Mouse (Mus musculus) erythroblast, embryonic 14.5 days (primary cell): Measurements from ENCODE around the gene Tenm4.

ENCODE experiments used
- GATA1 ChIP-seq: IDR thresholded peaks from 2 replicates; pipeline ENCODE4 v1.6.1; 2012; ENCODE audit warnings: low read length, inconsistent platforms, mixed read lengths
- TAL1 ChIP-seq: IDR thresholded peaks from 3 replicates; pipeline ENCODE4 v1.6.1; 2012; ENCODE audit warnings: low read length, inconsistent platforms, mixed read lengths

DNA sequence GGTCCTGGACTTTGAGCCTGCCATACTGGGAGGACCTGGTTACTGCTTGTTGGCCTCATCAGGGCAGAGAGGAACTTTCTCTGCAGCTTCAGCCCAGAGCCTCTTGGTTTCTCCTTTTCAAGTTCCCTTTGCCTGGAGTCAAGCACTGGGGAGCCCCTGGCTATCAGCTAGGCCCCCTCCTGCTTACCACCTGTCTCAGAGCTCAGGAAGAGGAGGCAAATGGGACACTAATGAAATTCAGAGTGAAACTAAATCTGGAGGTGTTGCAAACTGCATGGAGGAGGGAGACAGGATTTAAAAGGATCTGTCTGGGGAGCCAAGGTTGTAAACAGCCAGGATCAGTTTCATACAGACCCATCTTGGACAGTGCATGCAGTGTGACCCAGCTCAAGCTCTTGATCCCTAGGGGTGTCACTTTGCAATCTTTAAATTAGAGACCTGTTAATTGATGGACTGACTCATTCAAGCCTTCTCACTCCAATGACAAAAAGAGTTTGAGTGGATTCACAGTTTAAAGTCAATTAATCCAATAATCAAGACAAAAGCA lies 269.2 kb downstream of the Tenm4 start:
- no peak for TF ChIP-seq GATA1
- no peak for TF ChIP-seq TAL1
